Mouse (Mus musculus) heart, postnatal 0 days (tissue): Measurements from ENCODE around the gene Cd164l2.

Source experiments
- CTCF ChIP-seq: IDR thresholded peaks from 2 replicates; pipeline ENCODE4 v1.5.1; 2016; ENCODE audit warnings: antibody characterized with exemption, control low read depth, low read depth
- EP300 ChIP-seq: IDR thresholded peaks from 2 replicates; pipeline ENCODE4 v1.6.1; 2016; ENCODE audit warnings: antibody characterized with exemption, low read depth

- TF ChIP-seq CTCF (no peak), EP300 (no peak)
Measured at GRCm38 (mm10) chr4:133211751-133212561, at the start of gene Cd164l2, which contains the start of gene Gpr3.
